Mouse (Mus musculus): ENCODE measurements at regions not wholly inside any gene's neighbourhood (a gene's known extent, or its start where the extent isn't known, plus 50 kb on each side); places are given as distances from the start of the nearest gene placed in this dataset.

DNA sequence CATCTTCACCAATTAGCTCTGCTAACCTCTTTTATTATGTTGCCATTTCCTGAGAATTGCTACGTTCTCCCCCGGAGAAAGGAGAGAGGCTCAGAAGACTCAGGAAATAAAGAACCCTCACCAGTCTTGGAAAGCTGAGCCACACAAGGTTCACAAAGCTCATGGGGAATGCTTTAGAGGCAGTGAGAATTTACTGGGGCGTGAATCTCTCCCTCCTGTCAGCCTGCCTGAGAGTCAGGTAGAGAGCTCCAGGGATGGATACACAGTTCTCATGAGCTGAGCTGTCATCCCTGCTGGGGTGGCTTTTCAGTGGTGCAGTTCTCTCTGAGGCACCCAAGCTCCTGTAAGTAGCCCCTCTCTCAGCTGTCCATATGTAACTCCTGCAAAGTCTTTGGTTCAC lies 203.0 kb upstream of the Ndst3 start:
- TF ChIP-seq CTCF (IDR thresholded peaks at IDR 0.05; ENCODE audit: control insufficient read depth, insufficient read depth, insufficient read length) (no peak), MYOD1 (IDR thresholded peaks at IDR 0.05; ENCODE audit: control insufficient read depth, insufficient read length, low read depth) (no peak), FOSL1 (IDR thresholded peaks at IDR 0.05; ENCODE audit: insufficient read depth, low read length, poor library complexity, severe bottlenecking) (no peak), USF1 (IDR thresholded peaks at IDR 0.05; ENCODE audit: low read depth) (no peak), MAX (IDR thresholded peaks at IDR 0.05) (no peak), MYOG (IDR thresholded peaks at IDR 0.05; ENCODE audit: control insufficient read depth, extremely low read depth, insufficient read length) (no peak), CEBPB (IDR thresholded peaks at IDR 0.05; ENCODE audit: low read depth) (no peak)
